Mouse (Mus musculus): ENCODE data around the gene Tnfrsf9. TPM values are rescaled to one million over a fixed set of nuclear protein-coding genes. Genes with fewer than 3 reads are reported as not detected.
"Not testable (repeated sequence)": the region's sequence is repeated elsewhere in the genome, so short reads cannot be mapped to it uniquely, and the experiment has no call there.

The Tnfrsf9 gene
- total RNA-seq, 4 experiments from 2014 or later = 0.12 to 0.29 (median 0.22) TPM

DNA sequence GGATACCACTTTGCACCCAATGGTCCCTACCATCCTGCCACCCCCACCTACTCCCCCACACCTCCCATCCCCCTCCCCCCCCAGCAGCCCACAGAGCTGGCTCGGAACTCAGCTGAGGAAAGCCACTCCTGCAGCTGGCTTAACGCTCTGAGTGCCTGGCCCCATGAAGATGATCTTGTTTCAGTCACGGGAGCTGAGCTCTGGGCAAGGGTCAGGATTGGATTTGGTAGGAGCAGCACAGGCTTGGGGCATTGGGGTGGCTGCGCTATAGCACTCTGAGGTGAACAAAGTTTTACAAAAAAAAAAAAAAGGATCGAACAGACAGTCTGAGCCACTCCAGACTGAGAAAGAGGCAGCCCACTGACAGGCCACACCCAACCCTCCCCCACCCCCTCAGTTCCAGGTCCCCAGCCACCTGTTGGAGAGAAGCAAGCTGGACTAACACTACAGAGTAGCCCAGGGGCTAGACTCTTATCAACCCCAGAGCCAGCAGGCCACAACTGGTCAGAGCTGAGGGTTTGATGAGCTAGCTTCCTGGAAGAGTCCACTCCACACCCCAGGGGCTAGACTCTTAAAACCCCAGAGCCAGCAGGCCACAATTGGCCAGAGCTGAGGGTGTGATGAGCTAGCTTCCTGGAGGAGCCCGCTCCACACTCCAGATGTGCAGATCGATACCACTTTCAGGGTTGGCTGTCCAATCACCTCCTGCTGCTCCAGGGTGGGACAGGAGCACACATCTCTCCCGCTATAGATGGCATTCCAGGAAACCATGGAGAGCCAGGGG lies 19.5 kb upstream of the Tnfrsf9 start:
- no peak for DNase-seq (ENCODE audit: low spot score)

DNA sequence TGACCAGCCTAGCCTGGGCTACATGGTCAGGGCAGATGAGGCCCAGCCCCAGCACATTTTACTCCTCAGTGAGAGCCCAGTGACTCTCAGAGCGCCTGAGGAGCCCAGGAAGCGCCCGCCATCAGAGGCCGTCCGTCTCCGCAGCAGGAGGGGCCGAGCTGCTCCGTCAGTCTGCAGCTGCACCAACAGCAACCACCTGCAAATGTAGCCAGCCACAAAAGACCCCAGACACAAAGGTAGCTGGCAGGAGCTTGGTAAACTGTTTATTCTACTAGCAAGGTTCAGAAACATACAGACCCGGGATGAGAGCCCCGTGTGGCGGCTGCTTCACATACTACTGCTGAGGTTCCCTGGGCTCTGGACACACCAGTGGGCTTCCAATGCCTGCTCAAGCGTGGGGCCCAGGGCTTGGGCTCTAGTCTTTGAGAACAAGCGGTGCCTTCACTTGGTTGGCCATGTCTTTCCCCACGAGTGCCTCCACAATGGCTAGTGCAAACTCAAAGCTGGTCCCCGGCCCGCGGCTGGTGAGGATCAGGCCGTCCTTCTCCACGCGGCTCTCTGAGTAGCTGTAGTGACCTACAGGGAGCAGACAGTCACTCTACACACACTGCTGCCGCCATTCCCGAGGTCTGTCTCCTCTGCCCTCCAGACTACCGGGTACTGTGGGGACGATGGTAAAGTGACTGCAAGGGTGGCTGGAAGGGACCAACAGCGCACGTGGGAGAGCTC lies 17.3 kb upstream of the Tnfrsf9 start:
- no peak for DNase-seq (ENCODE audit: low spot score)

DNA sequence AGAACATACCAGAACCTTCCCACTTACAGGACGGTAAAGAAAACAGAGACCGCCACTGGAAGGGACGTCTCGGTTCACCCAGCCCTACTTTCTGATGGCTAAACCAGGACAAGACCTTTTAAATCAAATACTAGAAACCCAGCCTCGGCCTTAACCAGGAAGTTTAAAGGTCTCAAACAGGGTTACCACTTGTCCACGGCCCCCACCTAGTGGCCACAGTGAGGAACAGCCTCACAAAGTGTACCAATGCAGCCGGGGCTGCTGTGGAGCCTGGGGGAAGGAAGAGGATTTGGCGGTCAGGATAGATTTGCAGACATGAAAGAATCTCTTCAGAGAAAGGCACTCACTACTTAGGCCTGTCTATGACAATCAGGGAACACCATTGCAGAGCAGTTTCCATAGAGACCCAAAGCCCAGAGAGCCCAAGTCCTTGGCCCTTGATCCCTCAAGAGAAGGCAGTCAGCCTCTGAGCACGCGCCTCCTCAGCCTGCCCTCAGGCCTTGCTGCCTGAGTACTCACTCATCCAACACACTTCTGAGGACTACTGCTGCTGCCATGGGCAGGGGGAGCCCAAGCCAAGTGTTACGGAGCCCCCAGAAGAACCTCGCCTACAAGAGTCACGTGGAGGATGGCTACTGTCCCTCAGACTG lies 15.5 kb upstream of the Tnfrsf9 start:
- DNase-seq (ENCODE audit: low spot score) = peak; percentile 73

DNA sequence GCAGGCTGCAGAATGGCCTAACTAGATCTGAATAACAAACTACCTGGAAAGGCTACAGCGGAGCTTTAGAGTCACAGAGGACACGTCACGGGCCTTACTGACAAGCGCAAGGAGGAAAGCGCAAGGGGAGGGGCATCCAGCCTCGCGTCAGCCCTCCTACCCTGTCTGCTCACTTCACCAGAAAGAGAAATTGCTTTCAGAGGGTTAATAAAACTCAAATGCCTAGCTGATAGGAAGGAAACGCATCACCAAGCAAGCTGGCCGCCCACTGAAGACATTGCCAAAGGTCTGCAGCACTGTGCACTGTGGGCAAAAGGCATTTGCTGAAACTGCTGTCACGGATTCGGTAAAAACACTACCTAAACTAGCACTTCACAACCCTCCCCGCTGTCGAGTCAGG lies 13.9 kb upstream of the Tnfrsf9 start:
- DNase-seq (ENCODE audit: low spot score) = no peak

DNA sequence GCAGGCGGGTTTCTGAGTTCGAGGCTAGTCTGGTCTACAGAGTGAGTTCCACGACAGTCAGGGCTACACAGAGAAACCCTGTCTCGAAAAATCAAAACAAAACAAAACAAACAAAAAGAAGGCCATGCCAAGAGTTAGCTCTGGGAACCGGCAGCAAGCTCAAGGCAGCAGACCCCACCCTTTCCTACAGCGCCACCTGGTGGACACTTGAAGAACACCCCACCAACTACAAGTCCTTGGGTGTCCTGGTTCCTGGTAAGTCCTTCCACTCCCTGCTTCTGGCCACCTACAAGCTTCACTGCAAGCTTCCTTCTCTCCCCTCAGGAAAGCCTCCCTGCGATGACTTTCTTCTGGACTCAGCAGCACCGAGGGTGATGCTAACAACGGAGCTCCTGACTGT lies 12.7 kb upstream of the Tnfrsf9 start:
- peak; percentile 83 for DNase-seq (ENCODE audit: low spot score)

DNA sequence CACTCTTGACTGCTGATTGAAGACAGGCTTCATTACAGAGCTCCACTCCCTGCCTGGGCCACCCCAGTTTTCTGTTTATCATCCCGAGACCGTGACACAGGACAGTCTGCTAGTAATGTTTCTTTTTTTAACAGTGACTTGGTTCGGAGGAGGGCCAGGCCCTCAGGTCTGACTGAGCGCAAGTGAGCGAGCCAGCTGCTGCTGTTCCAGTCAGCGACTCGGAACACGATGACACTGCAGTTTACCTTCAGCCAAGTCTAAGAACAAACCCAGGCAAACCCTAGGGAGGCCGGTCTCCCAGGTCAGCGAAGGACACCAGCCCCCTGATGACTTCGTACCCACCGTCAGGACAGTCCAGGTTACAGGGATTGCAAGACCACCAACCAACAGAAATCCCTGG lies 12.3 kb upstream of the Tnfrsf9 start:
- peak; percentile 58 for DNase-seq (ENCODE audit: low spot score)

DNA sequence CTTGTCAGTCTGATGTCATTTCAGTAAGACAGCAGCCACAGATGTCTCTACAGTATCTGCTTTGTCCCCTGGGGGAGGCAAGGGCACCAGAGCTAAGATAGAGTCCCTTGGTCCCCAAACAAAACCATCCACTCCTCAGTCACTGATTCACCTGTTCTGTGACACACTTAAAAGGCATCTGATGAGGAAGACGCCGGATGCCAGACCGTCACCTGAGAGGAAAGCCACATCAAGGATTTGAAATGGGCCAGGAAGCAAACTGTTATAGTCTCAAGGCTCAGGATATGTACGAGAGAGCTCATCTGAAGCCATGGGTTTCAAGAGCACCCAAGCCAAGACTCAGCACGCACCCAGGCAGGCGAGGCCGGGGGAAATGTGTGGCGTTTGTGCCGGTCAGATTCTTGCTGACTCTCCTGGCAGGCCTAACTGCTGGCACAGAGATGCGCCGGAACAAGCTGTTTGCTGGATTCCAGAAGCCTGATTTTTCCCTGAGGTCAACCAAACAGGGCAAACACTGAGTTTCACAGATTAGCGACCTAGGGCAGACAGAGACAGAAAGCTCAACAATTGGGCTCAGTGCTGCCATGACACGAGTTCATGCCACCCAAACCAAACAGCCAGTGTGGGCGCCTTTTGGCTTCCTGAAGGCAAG lies 11.1 kb upstream of the Tnfrsf9 start:
- DNase-seq (ENCODE audit: low spot score) = no peak

DNA sequence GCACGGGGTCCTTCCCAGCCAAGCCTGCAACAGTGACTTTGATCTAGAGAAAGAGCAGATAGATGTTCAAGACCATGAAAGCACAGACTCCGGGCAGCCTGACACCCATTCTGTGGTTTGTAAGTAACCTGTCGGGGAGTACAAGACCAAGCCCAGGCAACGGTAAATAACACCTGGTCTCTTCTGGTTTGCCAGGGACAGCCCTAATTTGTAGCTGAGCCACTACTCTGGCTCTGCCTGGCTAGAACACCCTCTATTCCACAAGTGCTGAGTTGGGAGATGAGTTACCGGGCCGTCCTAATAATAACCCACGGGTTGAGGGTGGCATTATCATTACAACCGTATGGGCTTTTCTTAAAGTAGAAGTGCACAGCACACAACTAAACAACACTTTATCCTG lies 7.3 kb upstream of the Tnfrsf9 start:
- no peak for DNase-seq (ENCODE audit: low spot score)

DNA sequence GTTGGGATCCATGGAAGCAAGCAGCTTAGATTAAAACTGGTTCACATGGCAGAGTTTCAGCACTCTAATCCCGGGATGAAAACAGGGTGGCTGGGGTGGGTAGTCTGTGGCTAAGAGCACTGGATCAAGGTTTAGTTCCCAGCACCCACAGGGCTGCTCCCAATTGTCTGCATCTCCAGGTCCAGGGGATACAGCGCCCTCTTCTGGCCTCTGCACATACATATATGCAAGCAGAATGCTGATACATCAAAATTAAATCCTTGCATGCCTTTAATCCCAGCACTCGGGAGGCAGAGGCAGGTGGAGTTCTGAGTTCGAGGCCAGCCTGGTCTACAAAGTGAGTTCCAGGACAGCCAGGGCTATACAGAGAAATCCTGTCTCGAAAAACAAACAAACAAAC lies 5.8 kb upstream of the Tnfrsf9 start:
- not testable (repeated sequence) for DNase-seq (ENCODE audit: low spot score)

DNA sequence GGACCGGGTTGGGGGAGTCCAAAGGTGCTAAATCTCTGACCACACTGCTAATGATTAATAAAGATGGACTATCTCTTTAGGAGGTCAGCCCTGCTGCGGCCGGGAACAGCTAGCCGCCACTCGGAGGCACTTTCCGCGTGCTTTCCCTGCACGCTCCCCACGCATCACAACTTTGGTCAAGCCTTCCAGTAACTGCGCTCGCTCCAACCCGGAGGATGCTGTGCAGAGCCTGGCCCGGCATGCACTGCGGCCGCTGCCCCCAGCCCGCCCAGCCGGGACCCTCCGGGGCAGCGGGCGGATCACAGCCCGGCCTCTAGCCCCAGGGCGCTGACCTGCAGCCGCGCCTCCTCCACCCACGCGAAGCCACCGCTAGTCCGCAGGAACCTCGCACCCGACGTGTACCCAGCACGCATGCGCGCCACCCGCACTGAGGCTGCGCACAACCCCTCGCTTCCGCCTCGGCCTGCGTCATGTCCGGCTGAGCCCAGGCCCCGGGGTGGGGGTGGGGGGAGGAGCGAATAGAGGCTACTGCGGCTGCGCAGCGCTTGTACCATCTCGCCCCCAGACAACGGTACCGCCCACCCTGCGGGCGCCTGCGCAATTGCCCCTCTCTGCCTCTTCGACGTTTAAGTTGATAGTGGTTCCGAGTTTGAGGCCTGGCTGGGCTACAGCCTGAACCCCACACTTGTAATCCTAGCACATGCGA lies 4.8 kb upstream of the Tnfrsf9 start:
- peak; percentile 98 for DNase-seq (ENCODE audit: low spot score)

DNA sequence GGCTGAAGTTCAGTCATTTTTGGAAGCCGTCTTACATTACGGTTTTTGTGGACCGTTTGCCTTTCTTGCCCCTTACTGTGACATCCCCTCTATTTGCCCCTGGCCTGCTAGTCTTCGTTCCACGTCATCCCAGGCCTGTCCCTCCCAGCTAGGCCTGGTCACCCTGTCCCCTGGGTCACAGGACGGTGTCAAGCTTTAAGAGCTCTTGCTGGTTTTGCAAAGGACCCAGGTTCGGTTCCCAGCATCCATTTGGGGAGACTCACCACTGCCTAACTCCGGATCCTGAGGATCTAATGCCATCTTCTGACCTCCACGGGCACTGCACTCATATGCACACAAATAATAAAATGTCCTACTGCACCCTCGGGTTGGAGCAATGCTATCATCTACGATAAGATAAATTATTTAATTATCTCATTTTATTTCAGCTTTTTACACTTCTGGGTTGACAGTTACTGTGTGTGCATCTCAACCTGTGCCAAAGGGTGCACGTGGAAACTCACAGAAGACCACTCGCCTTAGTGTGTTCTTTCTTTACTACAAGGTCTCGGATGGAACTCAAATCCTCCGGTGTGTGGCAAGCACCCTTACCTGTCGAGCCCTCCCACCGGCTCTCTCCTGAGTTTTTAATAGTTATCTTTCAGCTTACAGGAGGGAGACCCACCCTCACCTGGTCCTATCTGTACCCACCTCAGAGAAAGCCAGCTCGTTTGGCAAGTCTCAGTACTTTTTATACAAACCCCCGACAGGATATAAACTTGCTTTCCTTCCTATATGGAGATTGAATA lies 4.0 kb upstream of the Tnfrsf9 start:
- no peak for DNase-seq (ENCODE audit: low spot score)

DNA sequence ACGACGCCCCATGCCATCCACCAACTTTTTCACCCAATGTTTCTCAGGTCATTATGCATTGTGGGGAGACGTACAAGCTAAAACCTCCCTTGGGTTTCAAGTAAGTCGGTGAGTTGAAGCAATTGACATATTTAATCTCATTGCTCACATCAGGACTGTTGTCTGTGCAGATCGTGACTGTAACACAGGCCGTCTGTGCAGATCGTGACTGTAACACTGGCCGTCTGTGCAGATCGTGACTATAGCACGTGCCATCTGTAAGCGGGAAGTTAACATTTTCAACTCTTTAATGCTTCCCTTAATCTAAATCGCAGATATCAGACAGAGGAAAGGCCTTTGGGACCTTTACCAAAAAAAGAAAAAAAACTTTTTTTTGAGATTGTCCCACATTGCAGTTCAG lies 619 bp upstream of the Tnfrsf9 start:
- no peak for DNase-seq (ENCODE audit: low spot score)

DNA sequence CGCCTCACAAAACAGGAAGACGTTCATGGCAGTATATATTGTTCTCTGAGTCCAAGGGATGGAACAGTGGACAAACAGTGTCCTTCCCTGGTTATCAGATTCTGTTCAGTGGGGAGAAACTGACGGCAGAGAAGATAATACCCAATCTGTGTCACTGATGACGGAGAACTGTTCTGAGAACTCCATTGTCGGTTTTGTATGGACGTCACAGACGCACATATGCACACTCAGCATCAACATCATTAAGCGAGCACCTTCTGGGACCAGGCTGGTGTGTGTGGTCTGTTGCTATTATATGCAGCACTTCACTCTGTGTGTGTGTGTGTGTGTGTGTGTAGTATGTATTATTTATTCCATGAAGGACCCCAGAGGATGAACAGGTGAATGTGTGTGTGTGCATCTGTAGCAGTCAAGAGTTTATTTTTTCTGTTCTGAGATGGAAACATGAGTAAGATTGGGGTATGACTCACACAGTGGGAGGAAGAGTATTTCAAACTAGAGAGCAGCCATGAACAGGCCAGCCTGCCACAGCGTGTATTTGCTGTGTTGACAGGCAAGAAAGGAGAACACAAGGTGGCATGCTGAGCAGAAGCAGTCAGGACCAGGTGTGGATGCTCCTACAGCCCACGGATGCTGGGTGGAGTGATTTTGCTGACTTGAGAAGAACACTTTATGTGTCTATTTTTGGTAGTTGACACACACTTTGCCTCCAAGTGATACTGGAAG lies 982 bp downstream of the Tnfrsf9 start:
- no peak for DNase-seq (ENCODE audit: low spot score)

DNA sequence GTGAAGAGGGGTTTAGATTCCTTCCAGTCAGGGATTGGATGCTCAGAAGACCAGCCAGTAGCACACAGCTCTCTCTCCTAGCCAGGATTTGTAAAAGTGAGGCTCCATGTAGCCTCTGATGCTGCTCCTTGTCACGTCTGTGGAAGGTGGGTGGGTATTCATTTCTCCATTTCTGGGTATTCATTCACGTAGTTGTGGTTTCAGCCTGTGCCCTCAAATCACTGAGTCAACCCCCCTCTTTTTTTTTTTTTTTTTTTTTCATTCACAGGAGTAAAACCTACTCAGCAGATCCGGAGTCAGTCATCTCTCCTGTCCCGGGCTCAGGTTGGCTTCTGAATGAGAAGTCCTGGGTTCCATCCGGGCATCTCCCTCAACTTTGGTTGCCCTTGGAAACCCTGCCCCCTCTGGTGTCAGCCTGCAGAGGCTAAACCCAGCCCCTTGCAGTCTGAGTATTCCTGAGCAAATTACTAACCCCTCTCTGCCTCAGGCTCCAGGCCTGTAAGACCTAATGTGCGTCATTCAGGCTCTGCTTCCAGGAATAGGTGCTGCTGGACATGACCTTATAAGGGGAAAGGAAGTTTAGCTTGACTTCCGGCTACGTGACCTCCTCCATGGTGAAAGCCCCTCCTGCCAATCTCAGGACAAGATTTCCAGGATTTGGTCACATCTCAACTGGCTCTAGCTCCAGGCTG lies 3.1 kb downstream of the Tnfrsf9 start:
- no peak for DNase-seq (ENCODE audit: low spot score)

DNA sequence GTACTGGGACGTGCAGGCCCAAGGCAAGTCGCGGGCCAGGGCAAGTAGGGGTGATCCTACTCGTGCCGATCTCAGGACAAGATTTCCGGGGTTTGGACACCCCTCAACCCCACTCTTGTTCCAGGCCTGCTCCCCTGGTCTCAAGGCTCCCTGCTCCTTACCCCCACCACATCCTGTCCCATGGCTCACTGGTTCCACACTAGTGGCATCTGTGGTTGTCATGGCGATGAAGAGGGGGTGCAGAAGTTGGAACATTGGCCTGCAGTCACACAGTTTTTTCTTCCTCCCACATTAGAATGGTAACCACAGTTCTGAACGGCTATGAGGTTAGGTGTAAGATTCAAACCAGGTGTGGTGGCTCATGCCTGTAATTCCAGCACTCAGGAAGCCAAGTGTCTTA lies 6.8 kb downstream of the Tnfrsf9 start:
- DNase-seq (ENCODE audit: low spot score) = no peak

DNA sequence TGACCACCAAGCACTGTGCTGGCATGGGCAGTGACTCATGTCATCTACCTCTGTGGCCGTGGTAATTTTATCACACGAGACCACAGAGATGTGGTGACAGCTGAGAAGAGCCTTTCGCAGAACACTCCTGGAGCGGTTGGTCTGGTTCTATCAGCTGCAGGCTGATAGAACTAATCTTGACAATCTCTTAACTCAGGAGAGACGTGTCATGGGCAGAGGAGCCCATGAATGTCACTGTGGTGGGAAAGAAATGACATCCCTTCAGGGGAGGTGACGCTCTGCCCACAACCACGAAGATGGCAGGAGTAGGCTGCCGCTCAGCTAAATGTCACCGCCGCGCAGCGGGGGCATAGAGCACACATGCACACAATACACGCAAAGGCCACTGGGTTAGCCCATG lies 9.9 kb downstream of the Tnfrsf9 start:
- DNase-seq (ENCODE audit: low spot score) = no peak

DNA sequence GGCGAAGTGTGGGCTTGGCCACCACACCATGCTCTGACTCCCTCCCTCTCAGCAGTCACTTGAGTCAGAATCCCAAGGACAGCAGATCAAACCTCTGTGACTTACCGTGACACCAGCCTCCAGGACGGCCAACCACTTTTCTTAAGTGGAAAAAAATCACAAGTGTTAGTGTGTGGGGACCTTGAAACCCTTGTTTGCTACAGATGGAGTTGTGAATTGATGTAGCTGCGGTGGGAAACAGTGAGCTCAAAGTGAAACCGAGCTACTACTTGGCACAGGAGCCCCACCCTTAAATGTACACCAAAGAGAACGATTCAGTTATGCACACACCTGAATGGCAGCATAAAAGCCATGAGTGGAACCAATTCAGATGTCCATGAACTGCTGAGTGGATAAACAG lies 10.6 kb downstream of the Tnfrsf9 start:
- no peak for DNase-seq (ENCODE audit: low spot score)

DNA sequence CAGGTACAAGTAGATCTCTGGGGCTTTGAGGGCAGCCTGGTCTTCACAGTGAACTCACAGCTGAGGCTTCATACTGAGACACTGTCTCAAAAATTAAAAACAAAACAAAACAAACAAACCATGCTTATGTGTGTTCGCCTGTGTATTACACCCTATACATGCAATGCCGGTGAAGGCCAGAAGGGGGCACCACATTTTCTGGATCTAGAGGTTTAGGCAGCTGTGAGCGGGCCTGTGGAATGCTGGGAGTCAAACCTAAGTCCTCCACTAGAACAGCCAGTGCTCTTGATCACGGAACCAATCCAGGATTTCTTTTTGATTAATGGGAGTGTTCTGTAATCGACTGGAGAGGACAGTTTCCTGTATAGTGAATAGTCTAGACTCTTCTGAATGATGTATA lies 11.6 kb downstream of the Tnfrsf9 start:
- no peak for DNase-seq (ENCODE audit: low spot score)

DNA sequence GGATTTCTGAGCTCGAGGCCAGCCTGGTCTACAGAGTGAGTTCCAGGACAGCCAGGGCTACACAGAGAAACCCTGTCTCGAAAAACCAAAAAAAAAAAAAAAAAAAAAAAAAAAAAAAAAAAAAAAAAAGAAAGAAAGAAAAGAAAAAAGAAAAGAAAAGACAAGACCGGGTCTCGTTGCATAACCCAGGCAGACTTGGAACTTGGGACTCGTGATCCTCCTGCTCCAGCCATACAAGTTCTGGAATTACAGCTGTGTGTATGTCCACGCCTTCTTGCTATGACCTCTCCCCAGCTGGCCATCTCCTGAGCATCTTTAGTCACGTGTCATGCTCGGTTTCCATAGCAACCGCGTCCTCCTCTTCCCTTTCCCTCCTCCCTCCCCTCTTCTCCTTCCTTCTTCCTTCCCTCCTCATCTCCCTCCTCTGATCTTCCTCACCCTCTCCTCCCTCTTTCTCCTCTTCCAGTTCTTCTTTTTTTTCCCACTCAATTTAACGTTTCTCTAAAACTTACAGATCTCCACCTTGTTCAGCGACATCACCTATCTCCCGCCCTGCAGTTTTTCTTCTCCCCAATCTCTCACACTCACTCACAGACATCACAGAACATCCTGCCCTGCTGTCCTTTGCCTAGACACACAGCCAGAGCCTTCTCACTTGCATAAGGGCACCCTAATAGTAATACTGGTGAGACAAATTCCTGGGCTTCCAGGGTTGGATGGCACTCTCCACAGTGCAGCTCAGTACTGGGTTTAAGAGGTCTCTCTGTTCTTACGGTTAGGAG lies 12.8 kb downstream of the Tnfrsf9 start:
- no peak for DNase-seq (ENCODE audit: low spot score)
